16 mouse cellular contexts compared by ENCODE assay signal in genomic region chr14:79673083-79674013, GRCm38 (mm10). TPM values are rescaled to one million over a fixed set of nuclear protein-coding genes. Genes with fewer than 3 reads are reported as not detected.
DNase-seq lines count a peak whose midpoint lies in the region; ATAC-seq lines count a peak whose summit lies in the region.
"Had no signal": no experiment of that assay in that cellular context is flagged by ENCODE, and none has a peak within 500 bp of the region (broad histone marks: within the 10 kb centered on the region; RNA-seq: fewer than 3 reads in every experiment).

No protein-coding gene starts in this region.

- H3K4me2 ChIP-seq in kidney, embryonic 16.5 days (replicated peaks; ENCODE audit: low read depth, low read length), result no peak overlapping the region
- H3K4me2 ChIP-seq in neural tube, embryonic 12.5 days (replicated peaks), result 0 out of 2 replicates have a peak overlapping the region, but pooled peaks have one; percentile 14
- no peak overlapping the region for H3K4me2 ChIP-seq in neural tube, embryonic 15.5 days
- H3K4me2 ChIP-seq in hindbrain, embryonic 15.5 days, result no peak overlapping the region
- no peak overlapping the region for H3K4me2 ChIP-seq in neural tube, embryonic 14.5 days (ENCODE audit: low read depth, low read length)
- H3K4me2 ChIP-seq: heart, embryonic 15.5 days; intestine, embryonic 15.5 days; liver, embryonic 13.5 days; stomach, embryonic 15.5 days had no signal

- no peak for DNase-seq in kidney, adult 9 months
- no peak for DNase-seq in thymus, postnatal 36 days
- no peak for DNase-seq in ovary, adult 18-20 months (ENCODE audit: low spot score)
- DNase-seq: cerebellum, adult 11 months; liver, embryonic 13.5 days; lung, postnatal 36 days; thymus, postnatal 4 days had no signal

- 0 out of 2 replicates have a peak, but pooled peaks cover 4% of the 10 kb centered on the region for H3K4me1 ChIP-seq in kidney, embryonic 16.5 days (ENCODE audit: insufficient read depth, low read length)
- peaks cover 24% of the 10 kb centered on the region for H3K4me1 ChIP-seq in neural tube, embryonic 12.5 days
- peaks cover 26% of the 10 kb centered on the region for H3K4me1 ChIP-seq in neural tube, embryonic 15.5 days
- peaks cover 19% of the 10 kb centered on the region for H3K4me1 ChIP-seq in hindbrain, embryonic 15.5 days (replicated peaks)
- peaks cover 8% of the 10 kb centered on the region for H3K4me1 ChIP-seq in neural tube, embryonic 14.5 days (ENCODE audit: control insufficient read depth, insufficient read depth, low read length)
- H3K4me1 ChIP-seq: intestine, embryonic 15.5 days; liver, embryonic 13.5 days; stomach, embryonic 15.5 days had no signal

- no peak overlapping the region for H3K27ac ChIP-seq in kidney, embryonic 16.5 days (ENCODE audit: low read length)
- H3K27ac ChIP-seq in neural tube, embryonic 12.5 days, result 0 out of 2 replicates have a peak overlapping the region, but pooled peaks have one; percentile 2
- H3K27ac ChIP-seq in neural tube, embryonic 15.5 days (replicated peaks), result no peak overlapping the region
- no peak overlapping the region for H3K27ac ChIP-seq in hindbrain, embryonic 15.5 days (replicated peaks)
- 0 out of 2 replicates have a peak overlapping the region, but pooled peaks have one; percentile 7 for H3K27ac ChIP-seq in neural tube, embryonic 14.5 days (ENCODE audit: low read depth, low read length)
- H3K27ac ChIP-seq: embryonic facial prominence, embryonic 10.5 days; heart, embryonic 15.5 days; intestine, embryonic 15.5 days; liver, embryonic 13.5 days; stomach, embryonic 15.5 days had no signal

- ATAC-seq in kidney, embryonic 16.5 days (ENCODE audit: low FRiP score, low TSS enrichment), result peak; percentile 23; the same call in 1 of the 2 replicates
- peak; percentile 74 for ATAC-seq in neural tube, embryonic 12.5 days (ENCODE audit: low FRiP score, low read depth)
- no peak for ATAC-seq in neural tube, embryonic 15.5 days (ENCODE audit: low FRiP score)
- ATAC-seq in hindbrain, embryonic 15.5 days (ENCODE audit: low FRiP score, low read depth), result peak; percentile 32; the same call in 1 of the 2 replicates
- peak; percentile 53 for ATAC-seq in neural tube, embryonic 14.5 days (ENCODE audit: low read depth)
- ATAC-seq: intestine, embryonic 15.5 days had no signal

- H3K27me3 ChIP-seq in kidney, embryonic 16.5 days (ENCODE audit: insufficient read depth, low read length), result no peaks in the 10 kb centered on the region
- H3K27me3 ChIP-seq in neural tube, embryonic 12.5 days (replicated peaks), result 0 out of 2 replicates have a peak, but pooled peaks cover 3% of the 10 kb centered on the region
- H3K27me3 ChIP-seq in neural tube, embryonic 15.5 days (replicated peaks), result no peaks in the 10 kb centered on the region; the same call in 1 of the 2 replicates
- peaks cover 4% of the 10 kb centered on the region; the same call in 1 of the 2 replicates for H3K27me3 ChIP-seq in hindbrain, embryonic 15.5 days
- no peaks in the 10 kb centered on the region for H3K27me3 ChIP-seq in neural tube, embryonic 14.5 days (ENCODE audit: control insufficient read depth, insufficient read depth, low read length)
- H3K27me3 ChIP-seq: heart, embryonic 15.5 days; intestine, embryonic 15.5 days; liver, embryonic 13.5 days; stomach, embryonic 15.5 days had no signal

- no peaks in the 10 kb centered on the region for H3K9me3 ChIP-seq in kidney, embryonic 16.5 days (ENCODE audit: low read length)
- H3K9me3 ChIP-seq in neural tube, embryonic 12.5 days, result no peaks in the 10 kb centered on the region
- H3K9me3 ChIP-seq in neural tube, embryonic 15.5 days (replicated peaks), result no peaks in the 10 kb centered on the region
- no peaks in the 10 kb centered on the region for H3K9me3 ChIP-seq in hindbrain, embryonic 15.5 days
- H3K9me3 ChIP-seq in neural tube, embryonic 14.5 days (ENCODE audit: control insufficient read depth, low read length), result no peaks in the 10 kb centered on the region
- H3K9me3 ChIP-seq: embryonic facial prominence, embryonic 10.5 days; heart, embryonic 15.5 days; intestine, embryonic 15.5 days; liver, embryonic 13.5 days; stomach, embryonic 15.5 days had no signal

- H3K9ac ChIP-seq in kidney, embryonic 16.5 days (replicated peaks; ENCODE audit: low read length), result no peak overlapping the region
- H3K9ac ChIP-seq in neural tube, embryonic 12.5 days, result no peak overlapping the region
- no peak overlapping the region for H3K9ac ChIP-seq in neural tube, embryonic 15.5 days (replicated peaks)
- H3K9ac ChIP-seq in hindbrain, embryonic 15.5 days, result no peak overlapping the region
- H3K9ac ChIP-seq in neural tube, embryonic 14.5 days (replicated peaks; ENCODE audit: low read depth, low read length), result no peak overlapping the region
- H3K9ac ChIP-seq: heart, embryonic 15.5 days; intestine, embryonic 15.5 days; liver, embryonic 13.5 days; stomach, embryonic 15.5 days had no signal

- 55% methylated on average over 17 of the region's 17 CpGs for WGBS in kidney, embryonic 16.5 days
- 37% methylated on average over 17 of the region's 17 CpGs for WGBS in neural tube, embryonic 12.5 days
- 28% methylated on average over 17 of the region's 17 CpGs for WGBS in neural tube, embryonic 15.5 days
- 39% methylated on average over 17 of the region's 17 CpGs for WGBS in hindbrain, embryonic 15.5 days
- 33% methylated on average over 17 of the region's 17 CpGs for WGBS in neural tube, embryonic 14.5 days

- H3K4me3 ChIP-seq in kidney, embryonic 16.5 days (ENCODE audit: low read length), result no peak overlapping the region
- H3K4me3 ChIP-seq in neural tube, embryonic 12.5 days, result no peak overlapping the region
- no peak overlapping the region for H3K4me3 ChIP-seq in neural tube, embryonic 15.5 days (replicated peaks)
- H3K4me3 ChIP-seq in hindbrain, embryonic 15.5 days, result no peak overlapping the region
- H3K4me3 ChIP-seq in neural tube, embryonic 14.5 days (ENCODE audit: low read depth, low read length), result no peak overlapping the region
- H3K4me3 ChIP-seq: embryonic facial prominence, embryonic 10.5 days; heart, embryonic 15.5 days; intestine, embryonic 15.5 days; liver, embryonic 13.5 days; stomach, embryonic 15.5 days had no signal

- no peaks in the 10 kb centered on the region for H3K36me3 ChIP-seq in kidney, embryonic 16.5 days (ENCODE audit: insufficient read depth, low read length)
- no peaks in the 10 kb centered on the region for H3K36me3 ChIP-seq in neural tube, embryonic 12.5 days
- no peaks in the 10 kb centered on the region for H3K36me3 ChIP-seq in neural tube, embryonic 15.5 days
- H3K36me3 ChIP-seq in hindbrain, embryonic 15.5 days, result no peaks in the 10 kb centered on the region
- no peaks in the 10 kb centered on the region for H3K36me3 ChIP-seq in neural tube, embryonic 14.5 days (ENCODE audit: control insufficient read depth, insufficient read depth, low read length)
- H3K36me3 ChIP-seq: embryonic facial prominence, embryonic 10.5 days; heart, embryonic 15.5 days; intestine, embryonic 15.5 days; liver, embryonic 13.5 days; stomach, embryonic 15.5 days had no signal

RNA-seq across cellular contexts. Expression of gene Cnmd, which starts 11.4 kb away (rescaled TPM):
- 2.0 and 2.6 TPM in 2 replicates for polyA plus RNA-seq in kidney, embryonic 16.5 days (2015; fragmentation: Nextera tagmentation; extraction: Ambion mirVana)
- polyA plus RNA-seq in neural tube, embryonic 12.5 days (2016; fragmentation: Nextera tagmentation; extraction: Ambion mirVana), result 11.3 and 15.2 TPM in 2 replicates
- polyA plus RNA-seq in neural tube, embryonic 15.5 days (2015; fragmentation: Nextera tagmentation; extraction: Ambion mirVana), result 15.9 and 21.9 TPM in 2 replicates
- 4.7 and 5.7 TPM in 2 replicates for polyA plus RNA-seq in hindbrain, embryonic 15.5 days (2015; fragmentation: Nextera tagmentation; extraction: Ambion mirVana)
- polyA plus RNA-seq in neural tube, embryonic 14.5 days (2014; fragmentation: Nextera tagmentation; extraction: Ambion mirVana), result 1.5 and 13.4 TPM in 2 replicates
- polyA plus RNA-seq: liver, embryonic 13.5 days had no signal

Comparison
In these comparisons a context has a peak if more than half of its experiments do, and no peak if none do; other contexts are left out.
1. H3K27ac ChIP-seq: peak in neural tube, embryonic 12.5 days (single experiment) and neural tube, embryonic 14.5 days (single experiment); none in kidney, embryonic 16.5 days (single experiment), neural tube, embryonic 15.5 days (single experiment) and hindbrain, embryonic 15.5 days (single experiment).